Mouse (Mus musculus) MEL (cell line): ENCODE measurements around the gene Vtn.

Experiments
- CTCF ChIP-seq, 3 experiments: IDR thresholded peaks in 2 of 3; conservative IDR thresholded peaks in 1 of 3; 2 replicates each; pipeline ENCODE4 v1.5.1; 2011 to 2012; ENCODE audit warnings: low read length in 3 of 3, low read depth in 2 of 3, mild to moderate bottlenecking in 2 of 3, improper control_type of control experiment in 1 of 3, inconsistent platforms in 1 of 3, mixed read lengths in 1 of 3, moderate library complexity in 1 of 3; ENCODE audit not compliant: control insufficient read depth in 1 of 3, insufficient read depth in 1 of 3, poor library complexity in 1 of 3, severe bottlenecking in 1 of 3
- E2F4 ChIP-seq: IDR thresholded peaks from 2 replicates; pipeline ENCODE4 v1.6.1; 2011; ENCODE audit warnings: low read depth, low read length, improper control_type of control experiment, borderline replicate concordance
- EP300 ChIP-seq, 2 experiments: IDR thresholded peaks; 2 replicates each; pipeline ENCODE4 v1.6.1; 2011; ENCODE audit warnings: improper control_type of control experiment in 2 of 2, low read length in 2 of 2, low read depth in 1 of 2, mild to moderate bottlenecking in 1 of 2
- GATA1 ChIP-seq: IDR thresholded peaks from 2 replicates; pipeline ENCODE4 v1.6.1; 2011; ENCODE audit warnings: low read depth, low read length, improper control_type of control experiment
- JUND ChIP-seq: IDR thresholded peaks from 2 replicates; pipeline ENCODE4 v1.6.1; 2011; ENCODE audit warnings: low read depth, mild to moderate bottlenecking, improper control_type of control experiment, low read length
- KAT2A ChIP-seq: conservative IDR thresholded peaks from 2 replicates; pipeline ENCODE4 v1.6.1; 2012; ENCODE audit warnings: low read depth, low read length, improper control_type of control experiment, inconsistent platforms
- MAFK ChIP-seq: IDR thresholded peaks from 2 replicates; pipeline ENCODE4 v1.6.1; 2011; ENCODE audit warnings: low read depth, mild to moderate bottlenecking, low read length, improper control_type of control experiment, borderline replicate concordance
- MAZ ChIP-seq: IDR thresholded peaks from 2 replicates; pipeline ENCODE4 v1.6.1; 2012; ENCODE audit warnings: low read depth, mild to moderate bottlenecking, inconsistent platforms, low read length, improper control_type of control experiment
- POLR2A ChIP-seq, 2 experiments: IDR thresholded peaks; 2 replicates each; pipeline ENCODE4 v1.6.1; 2011 to 2012; ENCODE audit warnings: low read length in 2 of 2, mild to moderate bottlenecking in 2 of 2, control low read depth in 1 of 2, improper control_type of control experiment in 1 of 2, low read depth in 1 of 2, moderate library complexity in 1 of 2; ENCODE audit not compliant: control insufficient read depth in 1 of 2, insufficient read depth in 1 of 2, poor library complexity in 1 of 2
- SIN3A ChIP-seq: IDR thresholded peaks from 2 replicates; pipeline ENCODE4 v1.6.1; 2012; ENCODE audit warnings: low read length, improper control_type of control experiment, inconsistent platforms
- SMC3 ChIP-seq: IDR thresholded peaks from 2 replicates; pipeline ENCODE4 v1.6.1; 2011; ENCODE audit warnings: low read depth, low read length, improper control_type of control experiment
- TAL1 ChIP-seq: IDR thresholded peaks from 2 replicates; pipeline ENCODE4 v1.6.1; 2012; ENCODE audit warnings: mild to moderate bottlenecking, inconsistent platforms, low read length, moderate library complexity, mixed read lengths
- UBTF ChIP-seq: IDR thresholded peaks from 2 replicates; pipeline ENCODE4 v1.6.1; 2012; ENCODE audit warnings: low read depth, mild to moderate bottlenecking, inconsistent platforms, low read length, improper control_type of control experiment, moderate library complexity, borderline replicate concordance; ENCODE audit not compliant: insufficient read depth
- USF2 ChIP-seq, 2 experiments: IDR thresholded peaks; 2 replicates each; pipeline ENCODE4 v1.6.1; 2011 to 2012; ENCODE audit warnings: improper control_type of control experiment in 2 of 2, low read length in 2 of 2, borderline replicate concordance in 1 of 2, inconsistent platforms in 1 of 2, low read depth in 1 of 2, mild to moderate bottlenecking in 1 of 2; ENCODE audit not compliant: insufficient read depth in 1 of 2

GRCm38 (mm10) chr11:78499004-78499403, at the start of gene Vtn:
- TF ChIP-seq SMC3 (no peak), USF2 (IDR thresholded peaks at IDR 0.05; ENCODE audit: borderline replicate concordance in 1 of 2, insufficient read depth in 1 of 2, low read depth in 1 of 2, low read length in 2 of 2) (no peak), JUND (no peak), GATA1 (no peak), POLR2A (IDR thresholded peaks at IDR 0.05; ENCODE audit: control insufficient read depth in 1 of 2, insufficient read depth in 1 of 2, low read depth in 1 of 2, low read length in 2 of 2, poor library complexity in 1 of 2) (0 out of 4 replicates have a peak, but pooled peaks of 1 of the 2 experiments have one; percentile 27), TAL1 (no peak), E2F4 (no peak), SIN3A (no peak), CTCF (IDR thresholded peaks at IDR 0.05 in 2 of 3, conservative IDR thresholded peaks at IDR 0.05 in 1 of 3; ENCODE audit: control insufficient read depth in 1 of 3, insufficient read depth in 1 of 3, low read depth in 2 of 3, low read length in 3 of 3, poor library complexity in 1 of 3, severe bottlenecking in 1 of 3) (no peak), MAZ (no peak), MAFK (no peak), KAT2A (no peak), UBTF (no peak), EP300 (IDR thresholded peaks at IDR 0.05; ENCODE audit: low read depth in 1 of 2, low read length in 2 of 2) (no peak)
